In the genomic region with DNA sequence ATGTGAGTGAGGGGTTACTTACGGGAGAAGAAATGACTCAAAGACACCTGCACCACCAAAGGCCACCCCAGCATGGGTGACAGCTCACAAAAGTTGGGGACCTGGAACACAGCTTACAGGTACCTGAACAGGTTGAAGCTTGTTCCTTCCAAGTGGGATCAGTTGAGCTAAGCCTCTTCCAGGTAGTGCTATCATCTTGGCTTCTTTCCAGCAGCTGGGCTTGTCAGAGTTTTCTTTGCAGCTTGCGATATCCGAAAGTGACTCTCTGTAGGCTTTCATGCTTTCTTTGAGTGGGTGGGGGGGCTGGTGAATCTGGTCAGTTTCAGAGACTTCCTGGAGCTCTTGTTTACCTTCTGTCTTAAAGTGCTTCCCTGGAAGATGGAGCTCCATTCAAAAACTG, we compare ENCODE assay signal across 24 mouse cellular contexts.
A peak's percentile ranks its signal among the peaks of the same experiment; 100 is the strongest.
DNase-seq lines count a peak whose midpoint lies in the region; ATAC-seq and TF ChIP-seq lines count a peak whose summit lies in the region.
"Had no signal": no experiment of that assay in that cellular context is flagged by ENCODE, and none has a peak within 500 bp of the region (broad histone marks: within the 10 kb centered on the region; RNA-seq: fewer than 3 reads in every experiment).

No protein-coding gene starts in this region.

- TF ChIP-seq CTCF in spleen, adult 2 months (IDR thresholded peaks at IDR 0.05; ENCODE audit: extremely low read depth, insufficient read depth, insufficient read length, insufficient replicate concordance): no peak

- 75% methylated on average over 3 of the region's 3 CpGs for WGBS in heart, embryonic 10.5 days
- WGBS in spleen, adult 2 months: 91% methylated on average over 3 of the region's 3 CpGs
- WGBS in liver, embryonic 15.5 days (ENCODE audit: insufficient replicate concordance): 36% methylated on average over 3 of the region's 3 CpGs

- H3K9me3 ChIP-seq in heart, embryonic 10.5 days: no peaks in the 10 kb centered on the region
- no peaks in the 10 kb centered on the region for H3K9me3 ChIP-seq in liver, embryonic 15.5 days (replicated peaks)
- H3K9me3 ChIP-seq: embryonic facial prominence, embryonic 10.5 days; forebrain, embryonic 13.5 days; heart, embryonic 15.5 days had no signal

- peaks cover 15% of the 10 kb centered on the region for H3K4me1 ChIP-seq in heart, embryonic 10.5 days
- H3K4me1 ChIP-seq in spleen, adult 2 months (ENCODE audit: control insufficient read depth, insufficient read depth, insufficient read length): no peaks in the 10 kb centered on the region
- H3K4me1 ChIP-seq in liver, embryonic 15.5 days (replicated peaks): peaks cover 90% of the 10 kb centered on the region
- H3K4me1 ChIP-seq: forebrain, embryonic 13.5 days had no signal

- H3K27ac ChIP-seq in heart, embryonic 10.5 days: 0 out of 2 replicates have a peak overlapping the region, but pooled peaks have one; percentile 7
- H3K27ac ChIP-seq in spleen, adult 2 months (ENCODE audit: insufficient read depth, low read length): 0 out of 2 replicates have a peak overlapping the region, but pooled peaks have one; percentile 24
- peak overlapping the region; percentile 91 for H3K27ac ChIP-seq in liver, embryonic 15.5 days (replicated peaks)
- H3K27ac ChIP-seq: embryonic facial prominence, embryonic 10.5 days; forebrain, embryonic 13.5 days; heart, adult 2 months; heart, embryonic 15.5 days; left cerebral cortex, adult 2 months had no signal

- H3K4me2 ChIP-seq in liver, embryonic 15.5 days: peak overlapping the region; percentile 53
- H3K4me2 ChIP-seq: forebrain, embryonic 13.5 days; heart, embryonic 15.5 days had no signal

- no peaks in the 10 kb centered on the region for H3K27me3 ChIP-seq in heart, embryonic 10.5 days (ENCODE audit: insufficient read depth, poor library complexity, severe bottlenecking)
- no peaks in the 10 kb centered on the region for H3K27me3 ChIP-seq in spleen, adult 2 months (ENCODE audit: control insufficient read depth, insufficient read depth, low read length)
- H3K27me3 ChIP-seq in liver, embryonic 15.5 days: no peaks in the 10 kb centered on the region
- H3K27me3 ChIP-seq: forebrain, embryonic 13.5 days; heart, embryonic 15.5 days had no signal

- H3K36me3 ChIP-seq in heart, embryonic 10.5 days: no peaks in the 10 kb centered on the region
- no peaks in the 10 kb centered on the region for H3K36me3 ChIP-seq in spleen, adult 2 months (ENCODE audit: control insufficient read depth, insufficient read depth, low read length)
- no peaks in the 10 kb centered on the region for H3K36me3 ChIP-seq in liver, embryonic 15.5 days (replicated peaks)
- H3K36me3 ChIP-seq: embryonic facial prominence, embryonic 10.5 days; heart, embryonic 15.5 days had no signal

- H3K4me3 ChIP-seq in heart, embryonic 10.5 days: no peak overlapping the region
- H3K4me3 ChIP-seq in spleen, adult 2 months (ENCODE audit: extremely low read depth, insufficient read depth, insufficient read length): no peak overlapping the region
- H3K4me3 ChIP-seq in liver, embryonic 15.5 days (replicated peaks): peak overlapping the region; percentile 44
- H3K4me3 ChIP-seq: embryonic facial prominence, embryonic 10.5 days; forebrain, embryonic 13.5 days; heart, adult 2 months; heart, embryonic 15.5 days; left cerebral cortex, adult 2 months had no signal

- DNase-seq in heart, embryonic 10.5 days (ENCODE audit: low spot score): no peak
- DNase-seq in heart, postnatal 14 days: no peak
- DNase-seq in spleen, adult 2 months (ENCODE audit: low read depth in 1 of 2, low spot score in 2 of 2): no peak
- no peak for DNase-seq in spleen, adult 18-20 months
- no peak for DNase-seq in layer of hippocampus, postnatal 14 days (ENCODE audit: low spot score in 2 of 2)
- no peak for DNase-seq in kidney, postnatal 10 days
- DNase-seq: adrenal gland, postnatal 25 days; cerebellum, postnatal 36 days; gastrocnemius, postnatal 25 days; heart, adult 2 months; kidney, adult 2 months; kidney, postnatal 14 days; left cerebral cortex, postnatal 4 days; lung, adult 18-20 months; right cerebral cortex, postnatal 14 days; thymus, postnatal 25 days had no signal

- intact Hi-C loops in heart, postnatal 14 days (cut with DNase I): no loop called here

- H3K9ac ChIP-seq in liver, embryonic 15.5 days: peak overlapping the region; percentile 45
- H3K9ac ChIP-seq: forebrain, embryonic 13.5 days; heart, embryonic 15.5 days had no signal

- ATAC-seq in liver, embryonic 15.5 days (ENCODE audit: insufficient read depth): 0 out of 2 replicates have a peak, but pooled peaks have one; percentile 14
- ATAC-seq: activated CD4-positive, CD25-positive, alpha-beta regulatory T cell, adult 4 months; CD4-positive, CD25-positive, alpha-beta regulatory T cell, adult 4 months; forebrain, embryonic 13.5 days; hindbrain, embryonic 16.5 days had no signal

- no peak for TF ChIP-seq POLR2A in spleen, adult 2 months (IDR thresholded peaks at IDR 0.05; ENCODE audit: low read depth, low read length)

Comparison
In these comparisons a context has a peak if more than half of its experiments do, and no peak if none do; other contexts are left out.
1. H3K27ac ChIP-seq: peak in every context shown above with its lines; median percentile 91 in liver, embryonic 15.5 days; 24 in spleen, adult 2 months; 7 in heart, embryonic 10.5 days.